Mouse (Mus musculus) neural tube, embryonic 15.5 days (tissue): ENCODE data around the gene Fam219b. TPM values are rescaled to one million over a fixed set of nuclear protein-coding genes. Genes with fewer than 3 reads are reported as not detected.

Experiments
- ATAC-seq: fragments of 200-750 bp; cut with Nextera tagmentation; 2 replicates; pipeline ENCODE4 v1.8.0; 2017; ENCODE audit warnings: mild to moderate bottlenecking, moderate TSS enrichment, moderate library complexity; ENCODE audit not compliant: low FRiP score
- H3K27ac ChIP-seq: fragments of 300-500 bp; sonication (generic); replicated peaks from 2 replicates; pipeline ENCODE4 v1.5.1; 2015; ENCODE audit warnings: mild to moderate bottlenecking, inconsistent platforms
- H3K27me3 ChIP-seq: fragments of 300-500 bp; sonication (generic); replicated peaks from 2 replicates; pipeline ENCODE4 v1.6.1; 2015; ENCODE audit warnings: inconsistent platforms
- H3K36me3 ChIP-seq: fragments of 300-500 bp; sonication (generic); 2 replicates; pipeline ENCODE4 v1.6.1; 2015; ENCODE audit warnings: inconsistent platforms
- H3K4me1 ChIP-seq: fragments of 300-500 bp; sonication (generic); 2 replicates; pipeline ENCODE4 v1.6.1; 2015; ENCODE audit warnings: inconsistent platforms
- H3K4me2 ChIP-seq: fragments of 300-500 bp; sonication (generic); 2 replicates; pipeline ENCODE4 v1.6.1; 2015; ENCODE audit warnings: inconsistent platforms, mild to moderate bottlenecking, moderate library complexity
- H3K4me3 ChIP-seq: fragments of 300-500 bp; sonication (generic); replicated peaks from 2 replicates; pipeline ENCODE4 v1.5.1; 2015; ENCODE audit warnings: mild to moderate bottlenecking, inconsistent platforms
- H3K9ac ChIP-seq: fragments of 300-500 bp; sonication (generic); replicated peaks from 2 replicates; pipeline ENCODE4 v1.6.1; 2015; ENCODE audit warnings: mild to moderate bottlenecking, inconsistent platforms
- H3K9me3 ChIP-seq: fragments of 300-500 bp; sonication (generic); replicated peaks from 2 replicates; pipeline ENCODE4 v1.6.1; 2016; ENCODE audit warnings: inconsistent platforms
- WGBS: fragments of 180-500 bp; shearing (Covaris S2); methylation state at CpG from one replicate; pipeline ENCODE4 v1.1.7; 2015; ENCODE audit warnings: mixed read lengths; 5-methylcytosine and 5-hydroxymethylcytosine counted together
- polyA plus RNA-seq: library from polyadenylated mRNA; unstranded; fragments of >200 nt; fragmentation: Nextera tagmentation; extraction: Ambion mirVana; gene quantifications from 2 replicates; pipeline ENCODE4 v1.2.1, GENCODE M21; 2015

The Fam219b gene
- polyA plus RNA-seq, 1 experiment from 2014 or later = 23.8 TPM

DNA sequence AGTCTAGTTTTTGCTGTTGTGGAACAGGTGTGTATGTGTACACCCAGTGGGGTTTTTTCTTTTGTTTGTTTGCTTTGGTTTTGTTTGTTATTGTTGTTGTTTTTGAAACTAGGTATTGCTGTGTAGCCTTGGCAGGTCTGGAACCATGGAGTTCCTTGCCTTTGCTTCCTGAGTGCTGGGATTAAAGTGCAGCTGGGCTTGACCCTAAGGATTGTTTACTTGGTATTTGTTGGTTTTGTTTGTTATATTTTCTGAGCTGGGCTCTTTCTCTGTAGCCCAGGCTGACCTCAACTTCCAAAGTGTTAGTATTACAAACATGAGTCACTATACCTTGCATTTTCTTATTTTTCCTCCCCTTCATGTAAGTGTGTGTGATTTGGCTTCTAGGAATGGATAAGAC is 10.9 kb upstream of the Fam219b start:
- Histone ChIP-seq H3K4me2 (no peak overlapping the region), H3K4me3 (no peak overlapping the region), H3K27me3 (no peaks in the 10 kb centered on the region), H3K36me3 (peaks cover 7% of the 10 kb centered on the region), H3K9me3 (no peaks in the 10 kb centered on the region), H3K27ac (no peak overlapping the region), H3K4me1 (peaks cover 47% of the 10 kb centered on the region), H3K9ac (no peak overlapping the region)
- ATAC-seq = no peak

DNA sequence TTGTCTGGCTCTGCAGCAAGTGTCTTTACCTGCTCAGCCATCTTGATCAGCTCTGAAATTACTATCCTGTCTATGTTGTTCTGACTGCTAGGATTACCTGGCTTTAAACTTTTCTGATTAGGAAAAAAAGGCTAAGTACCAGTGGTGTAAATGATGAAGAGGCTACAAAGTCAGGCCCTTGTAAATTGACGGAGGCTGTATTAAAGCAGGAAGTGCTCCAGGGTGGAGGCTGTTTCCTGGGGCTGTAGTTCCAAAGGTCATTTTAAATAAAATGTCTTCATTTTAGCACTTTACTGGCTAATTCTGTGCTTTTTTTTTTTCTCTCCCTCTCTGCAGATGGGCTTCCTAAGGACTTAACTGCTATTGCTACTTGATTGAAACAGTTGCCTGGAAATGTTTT is 5.4 kb upstream of the Fam219b start:
- Histone ChIP-seq H3K36me3 (peaks cover 40% of the 10 kb centered on the region), H3K27ac (no peak overlapping the region), H3K4me2 (no peak overlapping the region), H3K9me3 (no peaks in the 10 kb centered on the region), H3K4me1 (peaks cover 11% of the 10 kb centered on the region), H3K9ac (no peak overlapping the region), H3K4me3 (no peak overlapping the region), H3K27me3 (no peaks in the 10 kb centered on the region)
- no peak for ATAC-seq
- WGBS = 88% methylated on average over 1 of the region's 1 CpGs

GRCm38 (mm10) chr9:57536362-57536761 is 966 bp upstream of the Fam219b start:
- no peak overlapping the region for H3K9ac ChIP-seq
- 0 out of 2 replicates have a peak overlapping the region, but pooled peaks have one; percentile 90 for H3K27ac ChIP-seq
- no peaks in the 10 kb centered on the region for H3K27me3 ChIP-seq
- H3K4me1 ChIP-seq = peaks cover 25% of the 10 kb centered on the region
- peak overlapping the region; percentile 78 for H3K4me2 ChIP-seq
- ATAC-seq = no peak
- no peaks in the 10 kb centered on the region for H3K9me3 ChIP-seq
- WGBS = 86% methylated on average over 5 of the region's 5 CpGs
- no peak overlapping the region for H3K4me3 ChIP-seq
- peaks cover 56% of the 10 kb centered on the region for H3K36me3 ChIP-seq

- Histone ChIP-seq H3K4me2 (peak overlapping the region; percentile 78), H3K9me3 (no peaks in the 10 kb centered on the region), H3K27me3 (no peaks in the 10 kb centered on the region), H3K27ac (peak overlapping the region; percentile 90), H3K4me3 (peak overlapping the region; percentile 73), H3K36me3 (peaks cover 52% of the 10 kb centered on the region), H3K9ac (peak overlapping the region; percentile 80), H3K4me1 (peaks cover 28% of the 10 kb centered on the region)
- ATAC-seq = peak; percentile 69
- WGBS = under 1% methylated on average over 24 of the region's 24 CpGs
Observed at GRCm38 (mm10) chr9:57537728-57538181, 427 bp downstream of the Fam219b start.

- 92% methylated on average over 2 of the region's 2 CpGs for WGBS
- Histone ChIP-seq H3K36me3 (peaks cover 52% of the 10 kb centered on the region), H3K27ac (no peak overlapping the region), H3K4me3 (no peak overlapping the region), H3K4me1 (peaks cover 28% of the 10 kb centered on the region), H3K9ac (0 out of 2 replicates have a peak overlapping the region, but pooled peaks have one; percentile 80), H3K9me3 (no peaks in the 10 kb centered on the region), H3K4me2 (no peak overlapping the region), H3K27me3 (no peaks in the 10 kb centered on the region)
- ATAC-seq = no peak
Observed at GRCm38 (mm10) chr9:57539550-57539949, 2.2 kb downstream of the Fam219b start.

DNA sequence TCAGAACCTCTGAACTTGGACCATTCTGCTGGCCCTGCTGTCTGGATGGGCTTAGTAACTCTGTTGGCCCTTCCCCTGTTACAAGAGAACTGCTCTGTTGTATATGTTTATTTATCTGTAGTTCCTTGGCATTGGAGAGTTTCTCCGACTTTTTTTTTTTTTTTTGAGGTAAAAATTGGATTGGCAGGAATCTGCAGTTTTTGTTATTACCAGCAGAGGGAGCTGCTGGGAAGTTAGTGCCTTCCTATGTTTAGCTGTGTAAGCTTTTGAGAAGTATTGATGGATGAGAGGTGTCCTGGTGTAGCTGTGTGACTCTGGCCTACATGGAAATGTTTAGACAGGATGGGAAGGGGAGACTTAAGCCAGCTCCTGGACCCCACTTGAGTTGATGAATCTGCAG is 4.0 kb downstream of the Fam219b start:
- Histone ChIP-seq H3K4me3 (no peak overlapping the region), H3K27me3 (no peaks in the 10 kb centered on the region), H3K36me3 (peaks cover 65% of the 10 kb centered on the region), H3K27ac (no peak overlapping the region), H3K9me3 (no peaks in the 10 kb centered on the region), H3K4me1 (peaks cover 27% of the 10 kb centered on the region), H3K9ac (no peak overlapping the region), H3K4me2 (no peak overlapping the region)
- 8% methylated on average over 1 of the region's 1 CpGs for WGBS
- no peak for ATAC-seq

DNA sequence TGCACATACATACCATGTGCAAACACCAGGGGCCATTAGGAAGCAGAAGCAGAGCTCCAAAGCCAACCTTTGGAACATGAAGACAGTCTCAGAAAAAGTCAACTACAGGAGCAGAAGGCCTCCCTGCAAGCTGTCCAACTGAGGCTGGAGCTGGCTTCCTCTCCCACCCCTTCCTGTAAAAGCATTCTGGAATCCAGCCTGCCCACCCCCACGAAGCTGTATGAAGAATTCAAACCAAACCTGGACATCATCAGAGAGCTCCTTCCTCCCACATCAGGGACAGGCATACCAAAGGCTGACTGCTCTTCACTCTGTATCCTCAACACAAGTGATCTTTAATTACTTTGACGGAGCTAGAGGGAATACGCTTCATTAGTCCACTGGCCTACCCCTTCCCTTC is 6.6 kb downstream of the Fam219b start:
- no peak for ATAC-seq
- Histone ChIP-seq H3K4me3 (no peak overlapping the region), H3K27ac (no peak overlapping the region), H3K27me3 (no peaks in the 10 kb centered on the region), H3K36me3 (peaks cover 83% of the 10 kb centered on the region), H3K4me1 (peaks cover 17% of the 10 kb centered on the region), H3K4me2 (no peak overlapping the region), H3K9me3 (no peaks in the 10 kb centered on the region), H3K9ac (no peak overlapping the region)
- WGBS = 83% methylated on average over 3 of the region's 3 CpGs

DNA sequence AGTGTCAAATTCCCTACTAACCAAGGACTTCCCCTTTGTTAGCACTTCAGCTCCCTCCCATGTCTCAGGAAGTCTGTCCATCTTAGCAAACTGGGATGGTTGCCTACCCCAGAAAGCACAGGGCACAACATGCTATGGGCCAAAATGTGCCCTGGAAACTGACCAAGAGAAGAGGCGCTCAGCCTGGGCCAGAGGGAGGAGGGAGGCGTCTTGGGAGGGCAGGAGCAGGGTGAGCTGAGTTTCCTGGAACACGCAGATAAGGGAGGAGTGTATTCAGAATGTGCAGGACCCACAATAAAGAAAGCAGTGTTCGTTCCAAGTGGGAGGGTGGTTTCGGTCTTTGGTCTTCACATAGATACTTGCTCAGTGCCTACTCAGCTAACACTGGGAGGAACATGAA is 10.0 kb downstream of the Fam219b start:
- no peak for ATAC-seq
- no peak overlapping the region for H3K4me2 ChIP-seq
- WGBS = 80% methylated on average over 5 of the region's 5 CpGs
- no peaks in the 10 kb centered on the region for H3K27me3 ChIP-seq
- H3K4me3 ChIP-seq = no peak overlapping the region
- peaks cover 22% of the 10 kb centered on the region for H3K4me1 ChIP-seq
- H3K9me3 ChIP-seq = no peaks in the 10 kb centered on the region
- no peak overlapping the region for H3K27ac ChIP-seq
- peaks cover 79% of the 10 kb centered on the region for H3K36me3 ChIP-seq
- no peak overlapping the region for H3K9ac ChIP-seq

DNA sequence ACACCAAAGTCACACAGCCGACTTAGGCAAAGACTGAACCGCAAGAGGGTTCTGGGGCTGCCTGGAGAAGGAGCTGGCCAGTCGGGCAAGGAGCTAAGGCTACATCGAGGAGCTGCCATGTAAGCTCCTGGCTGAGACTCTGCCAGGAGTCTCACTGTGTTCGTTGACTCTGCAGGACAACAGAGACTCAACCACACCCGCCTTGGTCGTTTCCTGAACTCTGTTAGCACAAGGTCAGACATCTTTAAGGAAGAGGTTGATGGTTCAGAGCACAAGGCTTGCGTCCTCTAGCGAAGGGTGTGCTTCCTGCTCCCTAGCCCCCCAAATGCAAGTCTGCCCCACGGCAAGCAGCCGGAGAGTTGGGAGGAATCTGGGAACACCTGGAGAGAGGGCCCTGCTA is 10.5 kb downstream of the Fam219b start:
- no peak for ATAC-seq
- no peak overlapping the region for H3K4me2 ChIP-seq
- H3K9ac ChIP-seq = no peak overlapping the region
- peaks cover 24% of the 10 kb centered on the region for H3K4me1 ChIP-seq
- 92% methylated on average over 11 of the region's 11 CpGs for WGBS
- H3K36me3 ChIP-seq = peaks cover 73% of the 10 kb centered on the region
- no peak overlapping the region for H3K4me3 ChIP-seq
- H3K27ac ChIP-seq = no peak overlapping the region
- no peaks in the 10 kb centered on the region for H3K27me3 ChIP-seq
- no peaks in the 10 kb centered on the region for H3K9me3 ChIP-seq

DNA sequence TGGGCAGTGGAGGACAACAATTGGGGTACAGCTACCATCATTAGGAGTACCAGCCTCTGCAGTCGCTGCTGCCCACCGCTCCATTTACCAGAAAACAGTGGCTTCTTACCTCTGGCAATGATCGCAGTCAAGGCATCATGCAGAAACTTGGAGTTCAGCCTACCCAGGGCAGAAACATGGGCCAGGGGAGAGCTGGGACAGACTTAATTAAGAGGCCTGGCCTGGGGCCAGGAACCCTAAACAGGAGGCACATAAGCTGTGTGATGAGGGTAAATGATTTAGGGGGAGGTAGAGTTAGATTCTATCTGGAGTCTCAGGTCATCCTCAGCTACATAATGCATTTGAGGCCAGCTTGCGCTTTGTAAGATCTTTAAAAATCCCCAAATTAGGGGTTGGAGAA is 11.9 kb downstream of the Fam219b start:
- no peak overlapping the region for H3K9ac ChIP-seq
- H3K9me3 ChIP-seq = no peaks in the 10 kb centered on the region
- ATAC-seq = no peak
- peaks cover 60% of the 10 kb centered on the region for H3K36me3 ChIP-seq
- H3K27ac ChIP-seq = no peak overlapping the region
- no peaks in the 10 kb centered on the region for H3K27me3 ChIP-seq
- peaks cover 27% of the 10 kb centered on the region for H3K4me1 ChIP-seq
- WGBS = 75% methylated on average over 4 of the region's 4 CpGs
- no peak overlapping the region for H3K4me3 ChIP-seq
- H3K4me2 ChIP-seq = no peak overlapping the region

- H3K9ac ChIP-seq = no peak overlapping the region
- no peak for ATAC-seq
- no peak overlapping the region for H3K4me3 ChIP-seq
- no peak overlapping the region for H3K27ac ChIP-seq
- no peaks in the 10 kb centered on the region for H3K9me3 ChIP-seq
- no peak overlapping the region for H3K4me2 ChIP-seq
- H3K27me3 ChIP-seq = no peaks in the 10 kb centered on the region
- H3K4me1 ChIP-seq = peaks cover 31% of the 10 kb centered on the region
- H3K36me3 ChIP-seq = peaks cover 49% of the 10 kb centered on the region
- 90% methylated on average over 11 of the region's 11 CpGs for WGBS
Observed at GRCm38 (mm10) chr9:57550126-57550862, 13.0 kb downstream of the Fam219b start.

- Histone ChIP-seq H3K4me2 (peak within 1 kb of the TSS; percentile 73), H3K9ac (peak within 1 kb of the TSS; percentile 49), H3K27ac (no peak within 1 kb of the TSS), H3K27me3 (no peaks in the 10 kb centered on the region), H3K4me3 (peak within 1 kb of the TSS; percentile 57), H3K36me3 (peaks cover 34% of the 10 kb centered on the region), H3K4me1 (peaks cover 31% of the 10 kb centered on the region), H3K9me3 (no peaks in the 10 kb centered on the region)
- peak; percentile 74 for ATAC-seq
- 2% methylated on average over 28 of the region's 28 CpGs for WGBS
Observed at GRCm38 (mm10) chr9:57552139-57552887, 15.0 kb downstream of the Fam219b start, which contains the start of gene Mpi. Mpi (minus strand) TSS chr9:57552763.
